Comparison of ENCODE assay signal across 8 mouse cellular contexts in genomic region chr16:37732023-37732761, GRCm38 (mm10). TPM values are rescaled to one million over a fixed set of nuclear protein-coding genes. Genes with fewer than 3 reads are reported as not detected.
DNase-seq lines count a peak whose midpoint lies in the region; ATAC-seq and TF ChIP-seq lines count a peak whose summit lies in the region.

No protein-coding gene starts in this region.

- no peak overlapping the region for H3K4me2 ChIP-seq in heart, postnatal 0 days (ENCODE audit: low read depth, low read length)
- H3K4me2 ChIP-seq in neural tube, embryonic 15.5 days: no peak overlapping the region

- no peaks in the 10 kb centered on the region for H3K36me3 ChIP-seq in forebrain, embryonic 10.5 days (replicated peaks)
- H3K36me3 ChIP-seq in heart, postnatal 0 days (replicated peaks; ENCODE audit: control insufficient read depth, insufficient read depth, low read length): no peaks in the 10 kb centered on the region
- H3K36me3 ChIP-seq in neural tube, embryonic 15.5 days: no peaks in the 10 kb centered on the region

- 75% methylated on average over 7 of the region's 7 CpGs for WGBS in forebrain, embryonic 10.5 days
- WGBS in heart, postnatal 0 days: 59% methylated on average over 7 of the region's 7 CpGs
- whole genome bisulfite sequencing in neural tube, embryonic 15.5 days: 65% methylated on average over 7 of the region's 7 CpGs

- no peak for TF ChIP-seq EP300 in heart, postnatal 0 days (IDR thresholded peaks at IDR 0.05; ENCODE audit: low read depth)

- no peak for TF ChIP-seq CTCF in heart, postnatal 0 days (IDR thresholded peaks at IDR 0.05; ENCODE audit: low read depth)

- peak overlapping the region; percentile 42; the same call in 1 of the 2 replicates for H3K27ac ChIP-seq in forebrain, embryonic 10.5 days
- peak overlapping the region; percentile 44 for H3K27ac ChIP-seq in heart, postnatal 0 days (ENCODE audit: low read depth)
- H3K27ac ChIP-seq in neural tube, embryonic 15.5 days (replicated peaks): peak overlapping the region; percentile 28; the same call in 1 of the 2 replicates

- H3K27me3 ChIP-seq in forebrain, embryonic 10.5 days (ENCODE audit: poor library complexity, severe bottlenecking): no peaks in the 10 kb centered on the region
- H3K27me3 ChIP-seq in heart, postnatal 0 days (ENCODE audit: control insufficient read depth, insufficient read depth, low read length): no peaks in the 10 kb centered on the region
- H3K27me3 ChIP-seq in neural tube, embryonic 15.5 days (replicated peaks): no peaks in the 10 kb centered on the region

- H3K4me1 ChIP-seq in forebrain, embryonic 10.5 days: peaks cover 11% of the 10 kb centered on the region; the same call in 1 of the 2 replicates
- peaks cover 22% of the 10 kb centered on the region for H3K4me1 ChIP-seq in heart, postnatal 0 days (ENCODE audit: control insufficient read depth, insufficient read depth)
- 0 out of 2 replicates have a peak, but pooled peaks cover 11% of the 10 kb centered on the region for H3K4me1 ChIP-seq in neural tube, embryonic 15.5 days

- peak; percentile 18 to 25 for DNase-seq in lung, adult 18-20 months
- no peak for DNase-seq in lung, postnatal 25 days (ENCODE audit: low spot score)
- DNase-seq in forebrain, embryonic 10.5 days (ENCODE audit: extremely low spot score, low spot score): no peak
- peak; percentile 57 for DNase-seq in heart, postnatal 0 days (ENCODE audit: low spot score)
- DNase-seq in left cerebral cortex, adult 9 months (ENCODE audit: low spot score in 2 of 2): no peak
- DNase-seq in retina, embryonic 14.5 days (ENCODE audit: low spot score): no peak

- peak; percentile 48; the same call in 1 of the 2 replicates for ATAC-seq in heart, postnatal 0 days (ENCODE audit: insufficient read depth, low read depth)
- no peak for ATAC-seq in neural tube, embryonic 15.5 days (ENCODE audit: low FRiP score)
- no peak for ATAC-seq in frontal cortex, adult (ENCODE audit: low TSS enrichment)

- no peak overlapping the region for H3K4me3 ChIP-seq in forebrain, embryonic 10.5 days
- H3K4me3 ChIP-seq in heart, postnatal 0 days (ENCODE audit: low read depth, low read length): no peak overlapping the region
- H3K4me3 ChIP-seq in neural tube, embryonic 15.5 days (replicated peaks): no peak overlapping the region

- H3K9ac ChIP-seq in heart, postnatal 0 days (replicated peaks; ENCODE audit: low read depth, low read length): no peak overlapping the region
- no peak overlapping the region for H3K9ac ChIP-seq in neural tube, embryonic 15.5 days (replicated peaks)

- H3K9me3 ChIP-seq in forebrain, embryonic 10.5 days: no peaks in the 10 kb centered on the region
- no peaks in the 10 kb centered on the region for H3K9me3 ChIP-seq in heart, postnatal 0 days (replicated peaks; ENCODE audit: control insufficient read depth, low read length)
- H3K9me3 ChIP-seq in neural tube, embryonic 15.5 days (replicated peaks): no peaks in the 10 kb centered on the region

RNA-seq across cellular contexts. Expression of gene Fstl1, which starts 44.5 kb away (rescaled TPM):
- 140 and 143 TPM in 2 replicates for polyA plus RNA-seq in forebrain, embryonic 10.5 days (2016; fragmentation: Nextera tagmentation; extraction: Ambion mirVana)
- total RNA-seq in heart, postnatal 0 days (2014; rRNA removed; ENCODE audit: low replicate concordance): 289 and 316 TPM in 2 replicates
- 271 and 272 TPM in 2 replicates for polyA plus RNA-seq in heart, postnatal 0 days (2015; fragmentation: Nextera tagmentation; extraction: Ambion mirVana)
- 123 and 145 TPM in 2 replicates for polyA plus RNA-seq in neural tube, embryonic 15.5 days (2015; fragmentation: Nextera tagmentation; extraction: Ambion mirVana)

Comparison
In these comparisons a context has a peak if more than half of its experiments do, and no peak if none do; other contexts are left out.
1. DNase-seq: peak in lung, adult 18-20 months (2 of 2) and heart, postnatal 0 days (single experiment); none in lung, postnatal 25 days (single experiment), forebrain, embryonic 10.5 days (single experiment), left cerebral cortex, adult 9 months (0 of 2) and retina, embryonic 14.5 days (single experiment).
2. Peak in every context shown above with its lines, with median percentiles within 50 percentile points of each other: H3K27ac ChIP-seq.